Comparison of ENCODE assay signal across 8 mouse cellular contexts in the genomic region with DNA sequence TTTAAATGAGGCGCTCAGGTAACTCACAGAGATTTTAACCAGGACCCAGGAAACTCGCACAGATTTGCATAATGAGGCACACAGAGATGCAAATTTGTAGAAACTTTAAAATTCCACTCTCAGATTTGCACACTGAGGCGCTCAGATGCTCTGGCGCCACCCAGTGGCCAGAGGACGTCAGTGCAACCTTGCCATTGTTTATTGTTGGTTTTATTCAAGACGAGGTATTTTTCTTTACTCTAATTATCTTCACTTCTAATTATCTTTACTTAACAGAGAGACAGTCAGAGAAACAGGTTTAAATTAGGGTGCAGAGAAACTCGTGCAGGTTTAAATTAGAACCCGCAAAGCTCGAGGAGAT. TPM values are rescaled to one million over a fixed set of nuclear protein-coding genes. Genes with fewer than 3 reads are reported as not detected.
DNase-seq lines count a peak whose midpoint lies in the region; ATAC-seq and TF ChIP-seq lines count a peak whose summit lies in the region.
"Not testable (repeated sequence)": the region's sequence is repeated elsewhere in the genome, so short reads cannot be mapped to it uniquely, and the experiment has no call there.

No protein-coding gene starts in this region.

- peak; percentile 99 for TF ChIP-seq CTCF in midbrain, postnatal 0 days (IDR thresholded peaks at IDR 0.05)

- not testable (repeated sequence) for H3K27ac ChIP-seq in limb, embryonic 10.5 days; midbrain, postnatal 0 days (ENCODE audit: low read depth, low read length)

- WGBS in limb, embryonic 10.5 days = 55% methylated on average over 9 of the region's 9 CpGs
- 50% methylated on average over 9 of the region's 9 CpGs for WGBS in midbrain, postnatal 0 days

- not testable (repeated sequence) for H3K4me3 ChIP-seq in limb, embryonic 10.5 days; midbrain, postnatal 0 days (ENCODE audit: low read depth, low read length)

- H3K9ac ChIP-seq in midbrain, postnatal 0 days (replicated peaks; ENCODE audit: low read length, poor library complexity, severe bottlenecking) = not testable (repeated sequence)

- H3K9me3 ChIP-seq in limb, embryonic 10.5 days (replicated peaks) = peaks cover 13% of the 10 kb centered on the region
- peaks cover 12% of the 10 kb centered on the region; the same call in 1 of the 2 replicates for H3K9me3 ChIP-seq in midbrain, postnatal 0 days (ENCODE audit: low read length)

- peak; percentile 90 for DNase-seq in 3T3-L1 (ENCODE audit: low read depth, low spot score)
- peak; percentile 83 for DNase-seq in adipocyte (ENCODE audit: low spot score)
- peak; percentile 77 to 91 for DNase-seq in cerebellum, postnatal 4 days (ENCODE audit: low spot score in 2 of 2)
- DNase-seq in frontal cortex, postnatal 14 days (ENCODE audit: low spot score in 2 of 2) = peak; percentile 81 to 86
- peak; percentile 100 for DNase-seq in hindlimb bud, embryonic 11.5 days (ENCODE audit: extremely low spot score, low read depth, low spot score)
- DNase-seq in limb, embryonic 10.5 days (ENCODE audit: low spot score) = peak; percentile 74
- peak; percentile 90 for DNase-seq in midbrain, postnatal 0 days (ENCODE audit: low spot score)
- peak; percentile 57 to 83 for DNase-seq in spleen, postnatal 14 days (ENCODE audit: low spot score in 2 of 2)

- H3K36me3 ChIP-seq in limb, embryonic 10.5 days = peaks cover 62% of the 10 kb centered on the region
- not testable (repeated sequence) for H3K36me3 ChIP-seq in midbrain, postnatal 0 days (ENCODE audit: insufficient read depth, low read length)

- H3K4me2 ChIP-seq in midbrain, postnatal 0 days (ENCODE audit: low read depth, low read length, poor library complexity, severe bottlenecking) = not testable (repeated sequence)

- not testable (repeated sequence) for H3K27me3 ChIP-seq in limb, embryonic 10.5 days (ENCODE audit: low read depth, poor library complexity, severe bottlenecking); midbrain, postnatal 0 days (ENCODE audit: insufficient read depth, low read length)

- H3K4me1 ChIP-seq in limb, embryonic 10.5 days; midbrain, postnatal 0 days (ENCODE audit: insufficient read depth, low read length): not testable (repeated sequence)

- not testable (repeated sequence) for ATAC-seq in midbrain, postnatal 0 days (ENCODE audit: low FRiP score)

RNA-seq across cellular contexts. Expression of a gene that starts 11.2 kb away (rescaled TPM):
- polyA plus RNA-seq in limb, embryonic 10.5 days (2016; fragmentation: Nextera tagmentation; extraction: Ambion mirVana) = 253 and 254 TPM in 2 replicates
- total RNA-seq in midbrain, postnatal 0 days (2014; rRNA removed) = 34.6 and 51.3 TPM in 2 replicates
- 193 and 201 TPM in 2 replicates for polyA plus RNA-seq in midbrain, postnatal 0 days (2015; fragmentation: Nextera tagmentation; extraction: Ambion mirVana)
